Mouse (Mus musculus): ENCODE measurements around the gene Arap1.

Arap1 gene

DNA sequence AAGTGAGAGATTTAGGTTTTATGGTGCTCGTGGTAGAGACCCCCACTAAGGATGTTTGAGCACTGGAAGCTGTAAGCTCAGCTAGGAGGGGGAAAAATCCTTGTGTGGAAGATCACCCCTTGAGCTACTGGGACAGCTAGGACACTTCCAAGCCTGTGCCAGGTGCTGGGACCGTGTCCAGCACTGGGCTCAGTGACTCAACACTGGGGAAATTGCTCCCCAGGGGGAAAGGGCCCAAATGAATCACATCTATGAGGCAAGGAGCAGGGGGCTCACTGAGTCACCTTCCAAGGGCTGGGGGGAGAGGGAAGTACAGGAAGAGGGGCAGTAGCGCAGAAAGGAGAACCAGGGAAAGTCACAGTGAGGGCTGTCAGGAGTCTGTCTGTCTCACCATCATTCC is 102.0 kb downstream of the Arap1 start:
- DNase-seq (ENCODE audit: low spot score), result no peak

DNA sequence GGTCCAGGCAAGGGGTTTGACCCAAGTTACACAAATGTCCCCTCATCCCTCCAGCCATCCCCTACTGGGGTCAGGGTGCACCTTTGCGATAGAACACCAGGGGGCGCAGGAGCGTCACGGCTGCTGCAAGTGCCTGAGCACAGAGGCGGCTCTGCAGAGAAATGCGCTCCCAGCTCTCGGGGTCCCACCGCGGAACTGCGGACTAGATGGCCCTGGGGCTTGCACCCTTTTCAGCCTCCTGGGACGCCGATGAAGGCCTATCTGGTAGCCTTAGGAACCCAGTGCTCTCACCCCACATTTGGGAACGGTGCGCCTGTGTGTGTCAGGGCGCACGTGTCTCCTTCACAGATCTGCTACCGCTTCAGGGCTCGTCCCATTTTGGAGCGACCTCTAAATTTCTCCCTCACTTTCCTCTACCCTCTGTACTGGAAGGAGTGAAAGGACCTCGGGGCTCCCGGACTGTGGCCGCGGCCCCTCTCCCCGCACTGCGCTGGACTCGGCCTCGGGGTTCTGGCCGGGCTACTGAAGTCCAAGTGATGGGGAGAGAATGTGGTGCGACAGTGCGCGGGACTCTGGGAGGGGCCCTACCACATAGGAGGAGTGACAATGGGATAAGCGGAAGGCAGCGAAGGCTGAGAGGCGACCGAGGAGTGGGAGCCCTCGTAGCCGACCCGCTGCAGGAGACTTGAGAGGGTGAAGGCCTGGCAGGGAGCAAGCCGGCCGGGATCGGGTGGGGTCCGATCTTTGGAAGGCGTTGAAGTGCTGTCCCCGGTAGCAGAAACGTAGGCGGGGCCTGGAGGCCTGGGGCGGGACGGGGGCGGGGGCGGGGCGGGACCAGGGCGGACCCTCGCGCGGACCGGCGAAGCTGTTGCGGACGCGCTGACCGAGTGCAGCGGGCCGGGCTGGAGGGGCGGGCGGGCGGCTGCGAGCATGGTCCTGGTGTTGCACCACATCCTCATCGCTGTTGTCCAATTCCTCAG is 102.8 kb downstream of the Arap1 start:
- peak; percentile 73 for DNase-seq (ENCODE audit: low spot score)

- DNase-seq (ENCODE audit: low spot score), result no peak
These were observed 104.8 kb downstream of the Arap1 start for GRCm38 (mm10) chr7:101452669-101453068.

- DNase-seq (ENCODE audit: low spot score), result no peak
These were observed 105.4 kb downstream of the Arap1 start for GRCm38 (mm10) chr7:101453296-101453695.

DNA sequence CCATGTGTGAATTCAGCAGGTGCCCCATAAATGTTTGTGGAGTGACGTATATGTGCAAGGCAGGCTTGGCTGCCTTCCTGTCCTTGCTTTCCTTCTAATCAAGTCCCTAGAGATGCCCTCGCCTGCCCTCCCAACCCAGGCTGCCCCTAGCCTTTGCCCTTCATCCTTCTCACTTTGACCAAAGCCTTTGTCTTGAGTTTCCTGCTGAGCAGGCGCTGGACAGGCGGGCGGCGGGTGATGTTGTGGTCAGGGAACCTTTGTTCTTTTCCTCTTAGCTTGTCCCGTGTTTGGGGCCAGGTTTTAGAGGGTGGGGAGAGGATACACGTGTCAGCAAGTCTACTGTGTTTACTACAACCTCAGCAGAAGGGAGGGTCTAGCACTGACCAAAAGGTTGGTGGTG is 105.9 kb downstream of the Arap1 start:
- DNase-seq (ENCODE audit: low spot score), result no peak

GRCm38 (mm10) chr7:101454479-101454878 is 106.6 kb downstream of the Arap1 start:
- no peak for DNase-seq (ENCODE audit: low spot score)

DNA sequence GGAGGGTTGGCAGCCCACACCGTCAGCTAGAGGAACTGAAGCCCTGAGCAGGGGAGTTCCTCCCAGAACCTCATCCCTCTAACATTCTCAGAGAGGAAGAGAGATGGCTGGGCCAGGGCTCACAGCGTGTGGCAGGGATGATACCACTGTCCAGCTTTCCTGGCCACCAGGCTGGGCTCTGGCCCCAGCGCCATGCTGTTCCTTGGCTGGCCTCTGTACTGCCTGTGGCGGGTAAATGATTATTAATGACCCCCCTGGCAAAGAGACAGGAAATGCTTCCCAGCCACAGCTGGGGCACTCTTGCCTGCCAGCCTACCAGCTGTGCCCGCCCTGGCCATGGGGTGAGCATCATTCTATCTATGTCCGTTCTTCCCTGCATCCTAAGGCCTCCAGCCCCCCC is 107.3 kb downstream of the Arap1 start:
- no peak for DNase-seq (ENCODE audit: low spot score)

DNA sequence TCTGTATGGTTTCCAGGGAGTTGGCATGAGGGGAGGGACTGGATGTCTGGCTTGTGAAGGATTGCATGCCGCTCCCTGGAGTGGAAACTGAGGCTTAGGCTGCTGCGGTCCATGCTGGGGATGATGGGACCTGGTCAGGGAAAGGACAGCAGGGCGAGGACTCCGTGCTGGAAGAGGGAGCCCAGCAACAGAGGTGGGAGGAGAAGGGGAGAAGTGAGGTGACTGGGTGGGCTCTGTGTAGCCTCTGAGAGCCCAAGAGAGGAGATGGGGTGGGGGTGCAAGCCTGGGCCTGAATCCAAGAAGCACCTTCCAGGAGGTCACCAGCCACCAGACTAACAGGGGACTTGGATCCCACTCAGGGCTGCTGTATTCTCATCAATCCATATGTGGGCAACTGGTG is 108.5 kb downstream of the Arap1 start:
- no peak for DNase-seq (ENCODE audit: low spot score)

DNA sequence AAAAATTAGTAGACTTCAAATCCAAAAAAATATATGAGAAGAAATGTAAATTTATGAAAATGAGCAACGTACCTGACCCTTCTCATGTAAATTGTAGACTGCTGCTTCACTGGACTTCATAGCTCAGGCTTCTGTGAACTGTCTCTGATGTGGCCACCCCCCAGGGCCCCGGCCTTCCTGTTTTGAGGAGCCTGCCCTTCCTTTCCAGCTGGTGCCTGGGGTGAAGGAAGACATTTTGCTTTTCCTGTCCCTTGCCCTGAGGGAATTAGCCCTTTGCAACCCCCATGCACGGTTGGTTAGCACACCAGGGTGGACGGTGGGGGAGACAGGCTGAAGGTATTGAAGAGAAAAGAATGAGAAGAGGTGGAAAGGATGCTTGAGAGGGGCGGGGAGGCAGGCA is 108.9 kb downstream of the Arap1 start:
- no peak for DNase-seq (ENCODE audit: low spot score)

DNA sequence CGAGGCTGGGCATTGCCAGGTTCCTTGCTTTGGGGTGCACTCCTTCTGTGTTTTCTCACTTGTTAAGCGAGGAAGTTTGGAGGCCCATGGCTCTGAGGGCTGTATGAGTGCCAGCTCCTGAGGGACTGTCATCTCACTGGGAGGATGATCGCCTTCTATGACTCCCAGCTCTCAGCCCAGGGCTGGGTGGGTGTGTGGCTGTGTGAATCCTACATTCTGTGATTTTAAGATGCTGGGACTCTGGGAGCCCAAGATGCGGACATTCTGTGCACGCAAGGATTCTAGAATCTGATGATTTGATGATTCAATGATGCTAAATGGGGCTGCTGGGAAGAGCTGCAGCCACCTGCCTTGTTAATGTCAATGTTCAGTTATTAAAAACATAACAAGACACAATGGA is 109.4 kb downstream of the Arap1 start:
- no peak for DNase-seq (ENCODE audit: low spot score)

GRCm38 (mm10) chr7:101457801-101458200 is 109.9 kb downstream of the Arap1 start:
- no peak for DNase-seq (ENCODE audit: low spot score)

DNA sequence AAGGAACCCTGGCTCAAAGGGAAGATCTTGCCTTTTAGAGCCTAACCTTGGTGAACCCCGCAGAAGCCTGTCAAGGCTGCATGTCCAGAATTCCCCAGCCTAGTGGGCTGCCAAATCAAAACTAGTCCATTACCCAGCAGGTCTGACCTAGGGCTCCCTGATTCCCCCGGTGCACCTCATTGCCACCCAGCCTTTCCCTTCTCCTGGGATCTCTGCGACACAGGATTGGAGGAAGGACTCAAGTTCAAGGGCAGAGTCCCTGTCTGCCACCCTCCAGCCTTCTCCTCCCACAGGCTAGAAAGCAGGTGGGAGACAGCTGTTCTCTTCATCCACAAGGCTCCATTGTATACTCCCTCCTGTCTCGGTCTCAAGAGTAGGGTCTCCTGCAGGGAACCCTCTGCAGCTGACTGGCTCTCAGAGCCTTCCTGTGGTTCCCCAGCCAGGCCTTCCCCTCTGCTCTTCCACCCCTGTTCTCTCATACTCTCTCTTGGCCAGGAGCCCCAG is 110.5 kb downstream of the Arap1 start:
- DNase-seq (ENCODE audit: low spot score), result no peak

- no peak for DNase-seq (ENCODE audit: low spot score)
These were observed 111.5 kb downstream of the Arap1 start for GRCm38 (mm10) chr7:101459305-101459813.

DNA sequence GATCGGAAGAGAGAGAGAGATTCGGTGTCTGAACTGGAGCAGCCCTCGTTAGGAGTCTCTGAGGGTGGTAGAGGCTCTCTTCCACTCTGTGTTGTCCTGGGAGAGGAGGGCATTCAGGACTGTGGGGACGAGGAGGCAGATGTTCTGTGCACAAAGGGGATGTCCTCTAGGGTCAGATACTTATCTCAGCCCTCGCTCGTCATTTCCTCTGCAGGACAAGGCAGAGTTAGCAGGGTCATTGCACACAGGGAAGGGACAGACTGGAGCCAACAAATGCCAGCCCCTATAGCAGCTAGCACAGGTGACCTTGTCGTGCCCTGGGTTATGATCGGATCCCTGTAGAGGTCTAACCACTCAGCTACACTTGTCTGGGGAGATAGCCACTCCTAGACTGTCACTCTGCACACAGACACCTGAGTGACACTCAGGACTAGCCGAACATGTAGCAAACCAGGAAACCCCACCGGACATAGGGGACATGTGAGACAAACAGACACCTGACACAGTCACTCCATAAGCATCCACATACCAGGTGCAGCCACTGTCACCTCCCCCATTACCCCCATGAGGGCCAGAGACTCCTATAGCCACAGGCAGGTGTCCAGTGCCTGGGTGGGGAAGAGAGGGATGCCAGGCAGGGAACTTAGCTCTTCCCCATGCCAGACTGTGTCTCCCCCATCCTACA is 112.2 kb downstream of the Arap1 start:
- no peak for DNase-seq (ENCODE audit: low spot score)

GRCm38 (mm10) chr7:101460608-101460957 is 112.7 kb downstream of the Arap1 start:
- no peak for DNase-seq (ENCODE audit: low spot score)

DNA sequence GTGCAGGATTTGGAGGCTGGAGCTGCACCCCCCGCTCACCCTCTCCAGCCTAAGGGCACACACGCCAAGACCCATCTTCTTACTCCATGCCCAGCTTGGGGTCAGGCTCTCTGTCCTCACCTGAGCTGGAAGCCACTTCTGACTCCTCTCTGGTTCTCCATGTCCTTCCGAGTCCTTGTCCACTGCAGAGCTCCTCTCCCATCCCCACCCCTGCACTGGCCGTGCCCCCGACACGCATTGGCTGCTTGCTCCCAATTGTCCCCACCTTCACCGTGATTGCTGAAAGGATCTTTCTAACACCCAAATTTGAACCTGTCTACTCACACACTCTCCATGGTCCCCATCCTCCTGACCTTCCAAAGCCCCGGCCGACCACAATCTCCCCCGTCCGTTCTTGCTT is 113.7 kb downstream of the Arap1 start:
- no peak for DNase-seq (ENCODE audit: low spot score)

Measured in urinary bladder, postnatal 10 days (tissue).